Mouse (Mus musculus) heart, embryonic 10.5 days (tissue): ENCODE results near the gene Sod2. TPM values are rescaled to one million over a fixed set of nuclear protein-coding genes. Genes with fewer than 3 reads are reported as not detected.
"Not testable (repeated sequence)": the region's sequence is repeated elsewhere in the genome, so short reads cannot be mapped to it uniquely, and the experiment has no call there.

ENCODE experiments used
- DNase-seq: peaks from one replicate; pipeline ENCODE4 v3.0.0-alpha.2; 2017; ENCODE audit warnings: low spot score
- H3K27ac ChIP-seq: fragments of 300-500 bp; sonication (generic); 2 replicates; pipeline ENCODE4 v1.5.1; 2016; ENCODE audit warnings: mild to moderate bottlenecking
- H3K27me3 ChIP-seq: fragments of 300-500 bp; sonication (generic); 2 replicates; pipeline ENCODE4 v1.6.1; 2016; ENCODE audit warnings: mild to moderate bottlenecking; ENCODE audit not compliant: poor library complexity, insufficient read depth, severe bottlenecking
- H3K36me3 ChIP-seq: fragments of 300-500 bp; sonication (generic); 2 replicates; pipeline ENCODE4 v1.6.1; 2016; ENCODE audit warnings: mild to moderate bottlenecking, moderate library complexity
- H3K4me1 ChIP-seq: fragments of 300-500 bp; sonication (generic); 2 replicates; pipeline ENCODE4 v1.6.1; 2016; ENCODE audit warnings: mild to moderate bottlenecking
- H3K4me3 ChIP-seq: fragments of 300-500 bp; sonication (generic); 2 replicates; pipeline ENCODE4 v1.5.1; 2016; ENCODE audit warnings: mild to moderate bottlenecking, moderate library complexity
- H3K9me3 ChIP-seq: fragments of 300-500 bp; sonication (generic); 2 replicates; pipeline ENCODE4 v1.6.1; 2016; ENCODE audit warnings: mild to moderate bottlenecking, moderate library complexity
- WGBS: fragments of 180-500 bp; shearing (Covaris S2); methylation state at CpG from one replicate; pipeline ENCODE4 v1.1.7; 2016; 5-methylcytosine and 5-hydroxymethylcytosine counted together
- polyA plus RNA-seq: library from polyadenylated mRNA; unstranded; fragments of >200 nt; fragmentation: Nextera tagmentation; extraction: Ambion mirVana; gene quantifications from 2 replicates; pipeline ENCODE4 v1.2.1, GENCODE M21; 2016

Sod2 gene
- polyA plus RNA-seq, 1 experiment from 2014 or later, result 213 TPM

GRCm38 (mm10) chr17:12994069-12994468 is 12.6 kb upstream of the Sod2 start, which contains the start of gene Wtap:
Gene Wtap, minus strand, starts transcription at chr17:12994169.
- DNase-seq, result no peak
- no peaks in the 10 kb centered on the region for H3K9me3 ChIP-seq
- H3K36me3 ChIP-seq, result no peaks in the 10 kb centered on the region
- no peaks in the 10 kb centered on the region for H3K27me3 ChIP-seq
- peaks cover 3% of the 10 kb centered on the region for H3K4me1 ChIP-seq
- H3K27ac ChIP-seq, result peak within 1 kb of the TSS; percentile 100
- WGBS, result 77% methylated on average over 1 of the region's 1 CpGs
- peak within 1 kb of the TSS; percentile 98 for H3K4me3 ChIP-seq

DNA sequence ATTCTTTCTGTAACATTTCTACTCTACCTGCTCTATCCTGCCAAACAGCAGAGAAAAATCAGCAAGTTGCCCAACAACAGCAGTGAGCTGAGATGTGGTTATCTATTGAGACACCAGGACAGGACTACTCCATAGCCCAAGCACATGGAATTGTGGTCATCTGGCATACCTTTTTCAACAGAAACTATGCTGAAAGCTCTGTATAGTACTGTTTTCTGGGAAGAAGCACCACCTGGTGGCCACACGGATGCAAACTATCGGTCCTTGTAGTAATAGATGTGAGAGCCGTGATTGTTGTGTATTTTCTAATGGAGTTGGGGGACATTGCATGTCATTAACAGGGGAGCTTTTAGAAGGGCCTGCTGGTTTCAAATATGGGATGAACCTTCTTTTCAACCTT is 10.3 kb upstream of the Sod2 start:
- no peak for DNase-seq
- no peaks in the 10 kb centered on the region; the same call in 1 of the 2 replicates for H3K4me1 ChIP-seq
- H3K27me3 ChIP-seq, result no peaks in the 10 kb centered on the region
- H3K9me3 ChIP-seq, result no peaks in the 10 kb centered on the region
- WGBS, result 27% methylated on average over 3 of the region's 3 CpGs
- no peak overlapping the region for H3K27ac ChIP-seq
- H3K4me3 ChIP-seq, result no peak overlapping the region
- H3K36me3 ChIP-seq, result no peaks in the 10 kb centered on the region

DNA sequence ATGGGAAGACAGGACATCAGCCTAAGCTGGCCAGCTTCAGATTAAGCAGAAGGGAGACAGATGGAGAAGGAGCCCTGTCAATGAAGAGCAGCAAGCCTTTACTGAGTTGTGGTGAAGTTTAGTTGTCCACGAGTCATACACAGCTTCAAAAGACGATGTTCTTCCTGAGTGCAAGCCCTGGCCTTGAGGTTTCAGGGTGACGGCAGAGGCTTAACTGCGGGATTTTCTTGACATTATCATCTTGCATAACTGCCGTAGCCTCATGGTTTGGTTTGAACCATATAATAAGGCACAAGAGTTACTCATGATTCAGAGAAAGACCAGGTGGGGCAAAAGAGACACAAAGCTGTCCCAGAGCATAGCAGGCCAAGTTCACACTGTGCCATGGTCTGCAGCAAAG is 8.8 kb upstream of the Sod2 start:
- Histone ChIP-seq H3K4me1 (no peaks in the 10 kb centered on the region), H3K27me3 (no peaks in the 10 kb centered on the region), H3K36me3 (no peaks in the 10 kb centered on the region), H3K4me3 (no peak overlapping the region), H3K27ac (no peak overlapping the region), H3K9me3 (no peaks in the 10 kb centered on the region)
- 87% methylated on average over 5 of the region's 5 CpGs for WGBS
- no peak for DNase-seq

- no peak overlapping the region for H3K27ac ChIP-seq
- 73% methylated on average over 6 of the region's 6 CpGs for WGBS
- no peaks in the 10 kb centered on the region for H3K27me3 ChIP-seq
- H3K36me3 ChIP-seq, result no peaks in the 10 kb centered on the region
- H3K9me3 ChIP-seq, result no peaks in the 10 kb centered on the region
- H3K4me1 ChIP-seq, result no peaks in the 10 kb centered on the region
- no peak overlapping the region for H3K4me3 ChIP-seq
- no peak for DNase-seq
Measured at GRCm38 (mm10) chr17:12999069-12999468, 7.6 kb upstream of the Sod2 start.

- H3K36me3 ChIP-seq, H3K4me3 ChIP-seq, DNase-seq, H3K4me1 ChIP-seq, H3K27ac ChIP-seq, H3K27me3 ChIP-seq, H3K9me3 ChIP-seq: not testable (repeated sequence)
- 84% methylated on average over 5 of the region's 5 CpGs for WGBS
Measured at GRCm38 (mm10) chr17:13002243-13002642, 4.4 kb upstream of the Sod2 start.

DNA sequence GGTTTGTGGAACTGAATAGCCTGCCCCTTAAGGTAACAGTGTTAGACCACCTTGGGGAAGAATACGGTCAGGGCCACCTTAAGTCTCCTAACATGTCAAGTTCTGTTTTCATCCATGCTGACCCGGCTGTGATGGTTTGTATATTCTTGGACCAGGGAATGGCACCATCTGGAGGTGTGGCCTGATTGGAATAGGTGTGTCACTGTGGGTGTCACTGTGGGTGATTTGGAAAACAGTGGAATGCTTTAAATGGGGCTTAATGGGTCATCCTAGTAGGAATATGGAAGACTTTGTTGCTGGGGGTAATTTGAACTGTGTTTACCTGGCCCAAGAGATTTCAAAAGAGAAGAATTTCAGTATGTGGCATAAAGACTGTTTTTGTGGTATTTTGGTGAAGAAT is 2.2 kb upstream of the Sod2 start:
- DNase-seq, H3K4me3 ChIP-seq: not testable (repeated sequence)
- WGBS, result 76% methylated on average over 2 of the region's 2 CpGs

GRCm38 (mm10) chr17:13006984-13007383 is 338 bp downstream of the Sod2 start:
- Histone ChIP-seq H3K27me3 (no peaks in the 10 kb centered on the region), H3K9me3 (no peaks in the 10 kb centered on the region), H3K36me3 (peaks cover 13% of the 10 kb centered on the region), H3K4me1 (peaks cover 14% of the 10 kb centered on the region), H3K27ac (peak overlapping the region; percentile 91), H3K4me3 (peak overlapping the region; percentile 91)
- WGBS, result 53% methylated on average over 5 of the region's 5 CpGs
- DNase-seq, result no peak

More for the DNA sequence above, 2.2 kb upstream of the Sod2 start:
- H3K36me3 ChIP-seq, H3K9me3 ChIP-seq, H3K27me3 ChIP-seq, H3K27ac ChIP-seq: not testable (repeated sequence)
- H3K4me1 ChIP-seq, result peaks cover 14% of the 10 kb centered on the region

DNA sequence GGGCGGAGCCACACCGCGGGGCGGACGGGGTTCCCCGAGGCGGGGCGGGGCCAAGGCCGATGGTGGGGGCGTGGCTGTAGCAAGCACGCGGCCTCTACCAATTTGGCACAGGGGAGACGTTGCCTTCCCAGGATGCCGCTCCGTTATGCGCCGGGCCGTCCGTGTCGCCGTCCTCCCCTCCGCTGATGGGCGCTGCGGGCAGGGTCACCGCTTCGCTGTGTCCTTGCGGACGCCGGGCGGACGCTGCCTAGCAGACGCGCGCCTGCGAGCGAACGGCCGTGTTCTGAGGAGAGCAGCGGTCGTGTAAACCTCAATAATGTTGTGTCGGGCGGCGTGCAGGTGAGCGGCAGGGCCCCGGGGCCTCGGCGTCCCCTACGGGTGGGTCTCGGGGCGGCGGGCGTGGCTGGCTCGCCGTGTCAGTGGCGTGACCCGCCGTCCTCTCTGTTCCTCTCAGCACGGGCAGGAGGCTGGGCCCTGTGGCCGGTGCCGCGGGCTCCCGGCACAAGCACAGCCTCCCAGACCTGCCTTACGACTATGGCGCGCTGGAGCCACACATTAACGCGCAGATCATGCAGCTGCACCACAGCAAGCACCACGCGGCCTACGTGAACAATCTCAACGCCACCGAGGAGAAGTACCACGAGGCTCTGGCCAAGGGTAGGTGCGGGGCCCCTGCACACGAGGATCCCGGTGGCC is 1.2 kb downstream of the Sod2 start:
- Histone ChIP-seq H3K27ac (peak overlapping the region; percentile 91), H3K9me3 (no peaks in the 10 kb centered on the region), H3K4me1 (peaks cover 14% of the 10 kb centered on the region), H3K27me3 (no peaks in the 10 kb centered on the region), H3K36me3 (peaks cover 22% of the 10 kb centered on the region), H3K4me3 (peak overlapping the region; percentile 91)
- DNase-seq, result peak; percentile 99
- under 1% methylated on average over 75 of the region's 76 CpGs for WGBS

DNA sequence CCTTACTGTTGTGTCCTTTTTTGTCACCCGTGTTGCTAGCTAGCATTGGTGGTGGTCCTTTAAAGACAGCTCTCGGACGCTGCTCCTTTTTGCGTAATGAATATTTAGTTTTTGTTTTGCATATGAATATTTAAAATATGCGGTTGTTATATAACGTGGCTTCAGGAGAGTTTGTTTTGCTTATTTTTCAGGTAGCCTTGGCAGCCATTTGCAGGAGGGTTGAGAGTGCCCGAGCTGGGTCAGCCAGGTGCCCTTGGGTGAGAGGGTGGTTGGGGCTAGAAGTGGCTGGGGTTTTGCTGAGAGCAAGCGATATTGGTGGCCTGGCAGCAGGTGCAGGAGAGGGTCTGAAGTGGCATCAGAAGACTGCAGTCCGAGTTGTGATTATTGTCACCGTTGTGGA is 1.9 kb downstream of the Sod2 start:
- peaks cover 29% of the 10 kb centered on the region for H3K36me3 ChIP-seq
- DNase-seq, result no peak
- H3K9me3 ChIP-seq, result no peaks in the 10 kb centered on the region
- H3K4me1 ChIP-seq, result peaks cover 14% of the 10 kb centered on the region
- 2% methylated on average over 10 of the region's 10 CpGs for WGBS
- H3K27me3 ChIP-seq, result no peaks in the 10 kb centered on the region
- peak overlapping the region; percentile 91 for H3K27ac ChIP-seq
- H3K4me3 ChIP-seq, result peak overlapping the region; percentile 91

- H3K27ac ChIP-seq, result no peak overlapping the region
- no peaks in the 10 kb centered on the region for H3K9me3 ChIP-seq
Measured at GRCm38 (mm10) chr17:13009887-13010286, 3.2 kb downstream of the Sod2 start.

DNA sequence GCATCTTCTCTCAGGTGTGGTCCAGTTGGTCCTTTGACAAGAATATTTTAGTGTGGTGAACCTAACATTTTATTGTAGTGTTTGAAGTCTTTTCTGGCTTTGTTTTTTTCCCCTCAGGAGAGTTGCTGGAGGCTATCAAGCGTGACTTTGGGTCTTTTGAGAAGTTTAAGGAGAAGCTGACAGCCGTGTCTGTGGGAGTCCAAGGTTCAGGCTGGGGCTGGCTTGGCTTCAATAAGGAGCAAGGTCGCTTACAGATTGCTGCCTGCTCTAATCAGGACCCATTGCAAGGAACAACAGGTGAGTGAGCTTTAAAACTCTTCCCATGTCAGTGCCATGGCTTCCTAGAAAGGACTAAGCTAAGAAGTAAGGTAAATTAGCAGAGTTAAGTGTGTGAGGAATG is 6.7 kb downstream of the Sod2 start:
- peaks cover 58% of the 10 kb centered on the region for H3K36me3 ChIP-seq
- no peak overlapping the region for H3K27ac ChIP-seq
- no peak for DNase-seq
- no peak overlapping the region for H3K4me3 ChIP-seq
- 84% methylated on average over 3 of the region's 3 CpGs for WGBS
- peaks cover 7% of the 10 kb centered on the region; the same call in 1 of the 2 replicates for H3K4me1 ChIP-seq
- H3K27me3 ChIP-seq, result no peaks in the 10 kb centered on the region
- no peaks in the 10 kb centered on the region for H3K9me3 ChIP-seq

More at GRCm38 (mm10) chr17:13009887-13010286, 3.2 kb downstream of the Sod2 start:
- Histone ChIP-seq H3K27me3 (no peaks in the 10 kb centered on the region), H3K4me3 (no peak overlapping the region), H3K4me1 (peaks cover 14% of the 10 kb centered on the region), H3K36me3 (peaks cover 42% of the 10 kb centered on the region)
- no peak for DNase-seq
- WGBS, result 50% methylated on average over 3 of the region's 3 CpGs

DNA sequence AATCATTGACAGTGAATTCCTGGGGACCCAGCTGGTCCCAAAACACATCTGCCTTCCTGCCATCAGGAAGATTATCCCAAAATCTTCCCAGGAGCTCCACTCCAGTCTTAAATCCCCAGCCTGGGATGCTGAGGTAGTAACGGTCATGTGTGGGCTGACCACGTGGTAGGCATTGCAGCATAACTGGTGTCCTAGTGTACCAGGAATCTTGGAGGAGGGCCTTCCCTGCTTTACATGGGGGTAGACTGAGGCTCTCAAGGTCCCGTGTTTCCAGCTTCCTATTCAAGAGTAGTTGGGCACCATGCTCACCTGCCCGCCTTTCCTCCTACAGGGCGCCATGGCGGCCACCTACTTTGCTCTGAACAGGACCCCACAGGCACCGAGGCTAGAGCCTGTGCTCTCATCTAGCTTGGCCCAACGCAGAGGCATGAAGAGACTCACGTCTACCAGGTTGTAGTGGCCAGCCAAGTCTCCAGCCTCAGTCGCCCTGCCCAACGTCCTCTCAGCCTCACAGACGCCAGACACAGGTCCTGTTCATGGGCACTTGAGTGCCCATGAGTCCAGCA is 30.1 kb downstream of the Sod2 start:
- not testable (repeated sequence) for DNase-seq, H3K27me3 ChIP-seq, H3K4me1 ChIP-seq, H3K4me3 ChIP-seq, H3K9me3 ChIP-seq, H3K27ac ChIP-seq, H3K36me3 ChIP-seq
- 72% methylated on average over 4 of the region's 12 CpGs for WGBS

DNA sequence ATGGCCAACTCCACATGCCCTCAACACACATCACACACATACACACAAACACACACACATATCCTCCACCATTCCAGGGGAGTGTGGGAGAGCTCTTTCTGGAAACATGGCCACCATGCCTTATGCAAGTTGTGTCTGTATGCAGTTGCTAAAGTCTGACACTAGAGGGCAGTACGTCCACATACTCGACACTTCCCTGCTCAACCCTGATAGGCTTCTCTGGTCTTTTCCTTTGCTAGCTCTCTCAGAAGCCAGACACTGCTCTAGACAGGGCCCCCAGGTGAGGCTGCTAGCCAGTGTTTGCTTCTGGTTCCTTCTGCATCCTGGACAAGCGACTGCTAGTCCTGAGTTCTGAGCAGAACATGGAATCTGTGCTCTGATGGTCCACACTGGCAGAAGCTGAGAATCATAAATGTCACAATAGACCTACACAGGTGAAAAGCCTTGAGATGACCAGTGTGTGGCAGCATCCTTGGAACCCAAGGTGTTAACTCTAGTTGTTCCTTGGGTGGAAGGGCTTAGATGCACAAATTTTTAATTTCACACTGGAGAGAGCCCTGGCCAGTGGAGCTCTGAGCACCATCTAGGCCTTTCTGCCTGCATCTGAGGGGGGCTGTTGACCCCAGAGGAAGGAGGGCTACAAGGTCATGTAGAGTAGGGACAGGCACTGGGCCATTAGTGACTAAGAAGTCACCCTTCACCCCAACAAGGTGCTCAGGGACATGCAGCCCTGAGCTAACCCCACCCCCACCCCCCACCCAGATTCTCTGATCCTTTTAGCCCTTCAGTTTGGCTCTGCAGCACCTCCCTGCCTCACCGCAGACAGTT is 37.4 kb downstream of the Sod2 start:
- not testable (repeated sequence) for H3K4me1 ChIP-seq, H3K9me3 ChIP-seq, H3K4me3 ChIP-seq, H3K27ac ChIP-seq, H3K36me3 ChIP-seq, H3K27me3 ChIP-seq
- 17% methylated on average over 4 of the region's 4 CpGs for WGBS
- peak; percentile 66 for DNase-seq
